Mouse (Mus musculus) C2C12 (cell line): ENCODE results near the gene Efcab11. TPM values are rescaled to one million over a fixed set of nuclear protein-coding genes. Genes with fewer than 3 reads are reported as not detected.

Source experiments
- H3K27me3 ChIP-seq: one replicate; pipeline ENCODE4 v1.6.1; 2011; ENCODE audit not compliant: control insufficient read depth, insufficient read depth, insufficient read length
- H3K36me3 ChIP-seq: one replicate; pipeline ENCODE4 v1.6.1; 2011; ENCODE audit not compliant: control insufficient read depth, insufficient read depth
- H3K4me3 ChIP-seq: one replicate; pipeline ENCODE4 v1.5.1; 2011; ENCODE audit warnings: mild to moderate bottlenecking, control low read depth; ENCODE audit not compliant: poor library complexity, insufficient read depth, severe bottlenecking
- H3K79me2 ChIP-seq: one replicate; pipeline ENCODE4 v1.6.1; 2011; ENCODE audit not compliant: control insufficient read depth, insufficient read depth
- H3K79me3 ChIP-seq: one replicate; pipeline ENCODE4 v1.6.1; 2011; ENCODE audit warnings: low read depth, control low read depth
- H3ac ChIP-seq: one replicate; pipeline ENCODE3; 2011; ENCODE audit warnings: low read depth; ENCODE audit not compliant: control insufficient read depth, insufficient read length
- CEBPB ChIP-seq: IDR thresholded peaks from one replicate; pipeline ENCODE4 v1.6.1; 2011; ENCODE audit warnings: low read depth, mild to moderate bottlenecking, control low read depth, moderate library complexity
- CTCF ChIP-seq: IDR thresholded peaks from one replicate; pipeline ENCODE4 v1.5.1; 2011; ENCODE audit not compliant: control insufficient read depth, insufficient read depth, insufficient read length
- FOSL1 ChIP-seq: IDR thresholded peaks from one replicate; pipeline ENCODE4 v1.8.0; 2011; ENCODE audit warnings: mild to moderate bottlenecking, low read length; ENCODE audit not compliant: poor library complexity, insufficient read depth, severe bottlenecking
- MAX ChIP-seq: IDR thresholded peaks from one replicate; pipeline ENCODE4 v1.6.1; 2011; ENCODE audit warnings: mild to moderate bottlenecking, control low read depth
- MYOD1 ChIP-seq: IDR thresholded peaks from one replicate; pipeline ENCODE4 v1.6.1; 2011; ENCODE audit warnings: low read depth; ENCODE audit not compliant: control insufficient read depth, insufficient read length
- MYOG ChIP-seq: IDR thresholded peaks from one replicate; pipeline ENCODE4 v1.6.1; 2011; ENCODE audit not compliant: control insufficient read depth, insufficient read length; ENCODE audit errors: extremely low read depth
- USF1 ChIP-seq: IDR thresholded peaks from one replicate; pipeline ENCODE4 v1.6.1; 2011; ENCODE audit warnings: low read depth, mild to moderate bottlenecking, control low read depth, moderate library complexity
- polyA plus RNA-seq: library from polyadenylated mRNA; unstranded; fragments of >200 nt; fragmentation: generic; extraction: Trizol; gene quantifications from one replicate; pipeline ENCODE4 v1.2.1, GENCODE M21; 2012; ENCODE audit warnings: missing spikeins

The Efcab11 gene
- polyA plus RNA-seq, 1 experiment = 4.7 TPM

DNA sequence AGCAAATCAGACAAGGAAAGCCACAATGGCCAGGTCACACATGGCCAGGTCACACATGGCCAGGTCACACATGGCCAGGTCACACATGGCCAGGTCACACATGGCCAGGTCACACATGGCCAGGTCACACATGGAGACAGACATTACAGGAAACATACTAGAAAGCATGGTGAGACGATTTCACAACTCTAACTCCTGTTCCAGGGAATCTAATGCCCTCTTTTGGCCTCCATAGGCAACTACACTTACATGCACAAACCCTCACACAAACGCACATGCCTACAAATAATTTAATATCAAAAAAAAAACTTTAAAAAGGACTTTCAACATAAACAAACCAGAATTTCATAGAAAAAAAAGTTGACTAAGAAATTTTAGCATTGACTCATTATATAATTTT, 34.2 kb downstream of the Efcab11 start:
- no peaks in the 10 kb centered on the region for H3K27me3 ChIP-seq
- H3ac ChIP-seq = no peak overlapping the region
- H3K4me3 ChIP-seq = no peak overlapping the region
- H3K36me3 ChIP-seq = peaks cover 6% of the 10 kb centered on the region
- no peaks in the 10 kb centered on the region for H3K79me3 ChIP-seq
- TF ChIP-seq CEBPB (no peak), CTCF (no peak), MYOD1 (no peak), MAX (no peak), USF1 (no peak), FOSL1 (no peak), MYOG (no peak)
- no peaks in the 10 kb centered on the region for H3K79me2 ChIP-seq

GRCm38 (mm10) chr12:99844951-99845350, 39.3 kb downstream of the Efcab11 start:
- no peaks in the 10 kb centered on the region for H3K79me2 ChIP-seq
- H3ac ChIP-seq = no peak overlapping the region
- no peaks in the 10 kb centered on the region for H3K27me3 ChIP-seq
- no peaks in the 10 kb centered on the region for H3K36me3 ChIP-seq
- TF ChIP-seq CTCF (no peak), MAX (no peak), USF1 (no peak), FOSL1 (no peak), MYOG (no peak), CEBPB (no peak), MYOD1 (no peak)
- H3K4me3 ChIP-seq = no peak overlapping the region
- no peaks in the 10 kb centered on the region for H3K79me3 ChIP-seq

DNA sequence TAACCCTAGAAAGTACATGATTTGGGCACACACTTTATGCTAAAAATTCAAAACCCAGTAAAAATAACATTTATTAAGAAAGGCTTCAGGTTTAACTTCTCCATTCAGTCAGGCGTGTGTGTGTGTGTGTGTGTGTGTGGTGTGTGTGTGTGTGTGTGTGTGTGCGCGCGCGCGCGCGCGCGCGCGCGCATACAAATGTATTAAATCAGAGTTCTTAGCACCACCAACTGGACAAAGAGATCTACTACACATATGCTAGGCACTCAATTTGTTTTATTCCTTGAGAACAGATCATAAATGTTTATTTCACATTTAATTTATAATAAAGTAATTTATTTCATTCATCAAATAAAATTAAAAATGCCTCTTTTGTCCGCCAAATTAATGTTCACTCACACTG, 45.5 kb downstream of the Efcab11 start:
- TF ChIP-seq CTCF = no peak
- TF ChIP-seq FOSL1 = no peak
- no peak for TF ChIP-seq MAX
- TF ChIP-seq USF1 = no peak
- no peak for TF ChIP-seq MYOD1
- TF ChIP-seq CEBPB = no peak
- TF ChIP-seq MYOG = no peak
- H3K36me3 ChIP-seq = no peaks in the 10 kb centered on the region
- no peaks in the 10 kb centered on the region for H3K27me3 ChIP-seq
- no peaks in the 10 kb centered on the region for H3K79me2 ChIP-seq
- no peak overlapping the region for H3K4me3 ChIP-seq
- no peak overlapping the region for H3ac ChIP-seq
- H3K79me3 ChIP-seq = no peaks in the 10 kb centered on the region

DNA sequence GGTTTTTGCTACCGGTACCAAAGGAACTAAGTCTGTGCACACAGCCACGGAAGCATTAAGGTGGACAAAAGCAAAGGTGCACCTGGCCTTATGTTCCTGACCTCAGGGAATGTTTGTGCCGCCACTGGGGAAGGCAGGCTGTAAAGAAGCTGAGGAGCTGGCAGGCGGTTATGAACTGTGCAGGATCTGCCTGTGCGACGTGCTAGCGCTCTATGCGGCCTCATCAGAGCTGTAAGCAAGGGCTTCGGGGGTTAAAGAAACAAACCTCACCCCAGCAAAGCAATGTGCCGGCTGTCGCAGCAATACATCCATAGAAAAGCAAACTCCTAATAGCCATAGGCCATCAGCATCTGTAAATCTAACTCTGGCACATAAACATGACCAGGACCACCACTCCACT, 46.1 kb downstream of the Efcab11 start:
- no peak for TF ChIP-seq USF1
- no peak for TF ChIP-seq FOSL1
- no peak for TF ChIP-seq MAX
- TF ChIP-seq MYOD1 = no peak
- no peak for TF ChIP-seq CEBPB
- no peak for TF ChIP-seq MYOG
- TF ChIP-seq CTCF = no peak
- Histone ChIP-seq H3K27me3 (no peaks in the 10 kb centered on the region), H3K4me3 (no peak overlapping the region), H3K36me3 (no peaks in the 10 kb centered on the region), H3K79me2 (no peaks in the 10 kb centered on the region), H3K79me3 (no peaks in the 10 kb centered on the region), H3ac (no peak overlapping the region)

- Histone ChIP-seq H3K36me3 (no peaks in the 10 kb centered on the region), H3K79me2 (no peaks in the 10 kb centered on the region), H3K4me3 (no peak overlapping the region), H3ac (no peak overlapping the region), H3K27me3 (no peaks in the 10 kb centered on the region), H3K79me3 (no peaks in the 10 kb centered on the region)
- no peak for TF ChIP-seq MAX
- TF ChIP-seq MYOG = no peak
- no peak for TF ChIP-seq FOSL1
- no peak for TF ChIP-seq CTCF
- TF ChIP-seq USF1 = no peak
- no peak for TF ChIP-seq MYOD1
- TF ChIP-seq CEBPB = no peak
Measured at GRCm38 (mm10) chr12:99837528-99837927, 46.7 kb downstream of the Efcab11 start.

- H3K36me3 ChIP-seq = no peaks in the 10 kb centered on the region
Measured at GRCm38 (mm10) chr12:99836404-99837131, 47.7 kb downstream of the Efcab11 start.

More at GRCm38 (mm10) chr12:99836404-99837131, 47.7 kb downstream of the Efcab11 start:
- Histone ChIP-seq H3K79me3 (no peaks in the 10 kb centered on the region), H3K4me3 (no peak overlapping the region), H3K27me3 (no peaks in the 10 kb centered on the region), H3K79me2 (no peaks in the 10 kb centered on the region), H3ac (no peak overlapping the region)
- no peak for TF ChIP-seq FOSL1
- TF ChIP-seq MYOD1 = no peak
- no peak for TF ChIP-seq CEBPB
- no peak for TF ChIP-seq MAX
- TF ChIP-seq CTCF = no peak
- no peak for TF ChIP-seq MYOG
- no peak for TF ChIP-seq USF1
